9 mouse cellular contexts compared by ENCODE assay signal in the genomic region with DNA sequence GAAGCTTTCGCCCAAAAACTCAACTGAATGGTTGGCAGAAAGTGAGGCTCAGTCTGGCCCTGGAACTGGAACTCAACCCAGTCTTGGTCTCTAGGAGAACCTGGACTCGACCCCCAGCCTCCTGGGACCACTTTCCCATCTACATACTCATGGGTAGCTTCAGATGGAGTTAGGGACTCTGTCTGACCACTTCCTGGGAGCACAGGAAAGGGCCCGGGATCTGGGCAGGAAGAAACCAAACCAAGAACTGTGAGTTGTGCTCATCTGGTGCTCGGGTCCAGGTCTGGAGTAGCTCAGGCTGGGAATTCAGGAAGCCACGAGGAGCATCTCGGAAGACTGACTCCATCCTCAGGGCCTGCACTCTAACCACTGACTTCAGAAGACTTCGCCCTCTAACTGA. TPM values are rescaled to one million over a fixed set of nuclear protein-coding genes. Genes with fewer than 3 reads are reported as not detected.
DNase-seq lines count a peak whose midpoint lies in the region; ATAC-seq and TF ChIP-seq lines count a peak whose summit lies in the region.
"Had no signal": no experiment of that assay in that cellular context is flagged by ENCODE, and none has a peak within 500 bp of the region (broad histone marks: within the 10 kb centered on the region; RNA-seq: fewer than 3 reads in every experiment).

No protein-coding gene starts in this region.

- H3K4me2 ChIP-seq in forebrain, postnatal 0 days (ENCODE audit: low read depth), result peak overlapping the region; percentile 94

- H3K9me3 ChIP-seq in forebrain, postnatal 0 days (ENCODE audit: low read length), result no peaks in the 10 kb centered on the region
- no peaks in the 10 kb centered on the region for H3K9me3 ChIP-seq in midbrain, embryonic 10.5 days (replicated peaks)

- peaks cover 2% of the 10 kb centered on the region; the same call in 1 of the 2 replicates for H3K79me2 ChIP-seq in heart, adult 2 months (replicated peaks; ENCODE audit: control insufficient read depth, insufficient read depth, low read length)

- H3K4me3 ChIP-seq in heart, adult 2 months, result 0 out of 2 replicates have a peak overlapping the region, but pooled peaks have one; percentile 8
- H3K4me3 ChIP-seq in brown adipose tissue, adult 24 weeks (ENCODE audit: insufficient read depth, low read depth, low read length), result peak overlapping the region; percentile 75
- H3K4me3 ChIP-seq in forebrain, postnatal 0 days (ENCODE audit: low read depth, low read length), result peak overlapping the region; percentile 92
- H3K4me3 ChIP-seq in midbrain, embryonic 10.5 days, result peak overlapping the region; percentile 98

- no peak for TF ChIP-seq EP300 in heart, adult 2 months (IDR thresholded peaks at IDR 0.05; ENCODE audit: insufficient read depth, low read depth, low read length)

- no peak for ATAC-seq in forebrain, postnatal 0 days
- ATAC-seq in CD4-positive, CD25-positive, alpha-beta regulatory T cell, adult 4 months, result no peak

- TF ChIP-seq POLR2A in heart, adult 2 months (IDR thresholded peaks at IDR 0.05; ENCODE audit: insufficient read depth, low read depth, low read length), result no peak

- intact Hi-C loops in heart, adult 2 months (cut with DNase I), result loop anchor here (5.0 kb wide), 1 partner anchor 354 kb away; no protein-coding TSS in a partner anchor

- peak overlapping the region; percentile 91 for H3K27ac ChIP-seq in heart, adult 2 months
- H3K27ac ChIP-seq in brown adipose tissue, adult 24 weeks (replicated peaks; ENCODE audit: low read depth, low read length), result peak overlapping the region; percentile 85
- H3K27ac ChIP-seq in forebrain, postnatal 0 days (ENCODE audit: low read depth, low read length), result no peak overlapping the region
- no peak overlapping the region; the same call in 1 of the 2 replicates for H3K27ac ChIP-seq in midbrain, embryonic 10.5 days (replicated peaks)

- H3K27me3 ChIP-seq in heart, adult 2 months (ENCODE audit: control insufficient read depth, insufficient read depth, low read length), result no peaks in the 10 kb centered on the region
- no peaks in the 10 kb centered on the region for H3K27me3 ChIP-seq in forebrain, postnatal 0 days (ENCODE audit: insufficient read depth, low read length)
- H3K27me3 ChIP-seq in midbrain, embryonic 10.5 days (ENCODE audit: low read depth, poor library complexity, severe bottlenecking), result peaks cover 18% of the 10 kb centered on the region

- peak in 1 of 2 experiments; percentile 20 for DNase-seq in heart, adult 2 months
- DNase-seq in heart, adult 9 months (ENCODE audit: low spot score in 2 of 2), result no peak
- no peak for DNase-seq in forebrain, postnatal 0 days
- DNase-seq in midbrain, embryonic 10.5 days (ENCODE audit: low spot score), result no peak
- no peak for DNase-seq in adrenal gland, postnatal 10 days
- no peak for DNase-seq in testis, postnatal 10 days (ENCODE audit: low spot score)

- peaks cover 3% of the 10 kb centered on the region; the same call in 1 of the 2 replicates for H3K36me3 ChIP-seq in heart, adult 2 months (ENCODE audit: control insufficient read depth, insufficient read depth, low read length)
- peaks cover 20% of the 10 kb centered on the region for H3K36me3 ChIP-seq in forebrain, postnatal 0 days (ENCODE audit: insufficient read depth)
- peaks cover 52% of the 10 kb centered on the region for H3K36me3 ChIP-seq in midbrain, embryonic 10.5 days

- H3K9ac ChIP-seq in heart, adult 2 months (ENCODE audit: low read depth, low read length), result no peak overlapping the region
- H3K9ac ChIP-seq in forebrain, postnatal 0 days, result peak overlapping the region; percentile 94

- no peak for TF ChIP-seq CTCF in heart, adult 2 months (IDR thresholded peaks at IDR 0.05)
- no peak for TF ChIP-seq CTCF in forebrain, postnatal 0 days (IDR thresholded peaks at IDR 0.05; ENCODE audit: low read depth)

- 51% methylated on average over 7 of the region's 7 CpGs for WGBS in heart, adult 2 months
- WGBS in forebrain, postnatal 0 days, result 79% methylated on average over 7 of the region's 7 CpGs
- 85% methylated on average over 7 of the region's 7 CpGs for WGBS in midbrain, embryonic 10.5 days

- H3K4me1 ChIP-seq in heart, adult 2 months (ENCODE audit: control insufficient read depth, insufficient read depth, low read length), result peaks cover 41% of the 10 kb centered on the region
- peaks cover 48% of the 10 kb centered on the region for H3K4me1 ChIP-seq in brown adipose tissue, adult 24 weeks (ENCODE audit: control insufficient read depth, insufficient read depth, insufficient read length, low read length)
- peaks cover 45% of the 10 kb centered on the region for H3K4me1 ChIP-seq in forebrain, postnatal 0 days (ENCODE audit: insufficient read depth)
- H3K4me1 ChIP-seq in midbrain, embryonic 10.5 days, result peaks cover 87% of the 10 kb centered on the region

RNA-seq across cellular contexts. Expression of a gene that starts 2.5 kb away (rescaled TPM):
- 10 to 100 TPM; 10.0 to 11.7 TPM for total RNA-seq in heart, adult 2 months (2021)
- polyA plus RNA-seq in heart, adult 2 months (2012; rRNA removed), result 4.8 and 6.6 TPM in 2 replicates
- polyA plus RNA-seq in brown adipose tissue, adult 24 weeks (2012; ENCODE audit: insufficient read depth, insufficient read length, missing spikeins), result 6.0 and 6.9 TPM in 2 replicates
- total RNA-seq in forebrain, postnatal 0 days (2014; rRNA removed), result 80.5 and 93.7 TPM in 2 replicates
- 3.1 and 3.9 TPM in 2 replicates for polyA plus RNA-seq in forebrain, postnatal 0 days (2015; fragmentation: Nextera tagmentation; extraction: Ambion mirVana)
- 3.6 and 3.7 TPM in 2 replicates for polyA plus RNA-seq in midbrain, embryonic 10.5 days (2016; fragmentation: Nextera tagmentation; extraction: Ambion mirVana)
- total RNA-seq in adrenal gland, postnatal 10 days (2021), result 10 to 100 TPM; 30.3 to 35.9 TPM
- polyA plus RNA-seq in CD4-positive, CD25-positive, alpha-beta regulatory T cell, adult 4 months (2017; shearing (Covaris generic)), result under 1 TPM in 1 of 2 experiments, not detected in 1; 0.16 TPM

RNA-seq across cellular contexts. Expression of a gene that starts 10.3 kb away (rescaled TPM):
- total RNA-seq in heart, adult 2 months (2021), result not detected
- polyA plus RNA-seq in heart, adult 2 months (2012; rRNA removed), result not detected in 2 replicates
- polyA plus RNA-seq in brown adipose tissue, adult 24 weeks (2012; ENCODE audit: insufficient read depth, insufficient read length, missing spikeins), result not detected in 2 replicates
- not detected in 2 replicates for total RNA-seq in forebrain, postnatal 0 days (2014; rRNA removed)
- not detected in 2 replicates for polyA plus RNA-seq in forebrain, postnatal 0 days (2015; fragmentation: Nextera tagmentation; extraction: Ambion mirVana)
- polyA plus RNA-seq in midbrain, embryonic 10.5 days (2016; fragmentation: Nextera tagmentation; extraction: Ambion mirVana), result not detected in 2 replicates
- not detected for total RNA-seq in adrenal gland, postnatal 10 days (2021)
- not detected for polyA plus RNA-seq in CD4-positive, CD25-positive, alpha-beta regulatory T cell, adult 4 months (2017; shearing (Covaris generic))
- total RNA-seq: layer of hippocampus, postnatal 10 days had no signal

RNA-seq across cellular contexts. Expression of a gene that starts 58.5 kb away (rescaled TPM):
- total RNA-seq in heart, adult 2 months (2021), result 10 to 100 TPM; 22.7 to 23.8 TPM
- 19.8 and 22.7 TPM in 2 replicates for polyA plus RNA-seq in heart, adult 2 months (2012; rRNA removed)
- polyA plus RNA-seq in brown adipose tissue, adult 24 weeks (2012; ENCODE audit: insufficient read depth, insufficient read length, missing spikeins), result 14.9 and 17.9 TPM in 2 replicates
- 11.3 and 18.5 TPM in 2 replicates for total RNA-seq in forebrain, postnatal 0 days (2014; rRNA removed)
- 6.6 and 8.0 TPM in 2 replicates for polyA plus RNA-seq in forebrain, postnatal 0 days (2015; fragmentation: Nextera tagmentation; extraction: Ambion mirVana)
- polyA plus RNA-seq in midbrain, embryonic 10.5 days (2016; fragmentation: Nextera tagmentation; extraction: Ambion mirVana), result 21.2 and 22.9 TPM in 2 replicates
- total RNA-seq in adrenal gland, postnatal 10 days (2021), result 10 to 100 TPM; 26.7 to 31.4 TPM
- polyA plus RNA-seq in CD4-positive, CD25-positive, alpha-beta regulatory T cell, adult 4 months (2017; shearing (Covaris generic)), result 100 to 1,000 TPM; 611 to 673 TPM

Comparison
In these comparisons a context has a peak if more than half of its experiments do, and no peak if none do; other contexts are left out.
1. H3K27ac ChIP-seq: peak in heart, adult 2 months (single experiment) and brown adipose tissue, adult 24 weeks (single experiment); none in forebrain, postnatal 0 days (single experiment) and midbrain, embryonic 10.5 days (single experiment).
2. H3K4me3 ChIP-seq: peak in every context shown above with its lines; median percentile 98 in midbrain, embryonic 10.5 days; 92 in forebrain, postnatal 0 days; 75 in brown adipose tissue, adult 24 weeks; 8 in heart, adult 2 months.
3. RNA of a gene that starts 58.5 kb away (polyA plus RNA-seq): 611 to 673 TPM in CD4-positive, CD25-positive, alpha-beta regulatory T cell, adult 4 months; 21.2 to 22.9 TPM in midbrain, embryonic 10.5 days, 19.8 to 22.7 TPM in heart, adult 2 months, 14.9 to 17.9 TPM in brown adipose tissue, adult 24 weeks and 6.6 to 8.0 TPM in forebrain, postnatal 0 days; every median in the first group is over 10 times any median in the second.